Mouse (Mus musculus): ENCODE measurements at regions not wholly inside any gene's neighbourhood (a gene's known extent, or its start where the extent isn't known, plus 50 kb on each side); places are given as distances from the start of the nearest gene placed in this dataset.
A peak's percentile ranks its signal among the peaks of the same experiment; 100 is the strongest.

DNA sequence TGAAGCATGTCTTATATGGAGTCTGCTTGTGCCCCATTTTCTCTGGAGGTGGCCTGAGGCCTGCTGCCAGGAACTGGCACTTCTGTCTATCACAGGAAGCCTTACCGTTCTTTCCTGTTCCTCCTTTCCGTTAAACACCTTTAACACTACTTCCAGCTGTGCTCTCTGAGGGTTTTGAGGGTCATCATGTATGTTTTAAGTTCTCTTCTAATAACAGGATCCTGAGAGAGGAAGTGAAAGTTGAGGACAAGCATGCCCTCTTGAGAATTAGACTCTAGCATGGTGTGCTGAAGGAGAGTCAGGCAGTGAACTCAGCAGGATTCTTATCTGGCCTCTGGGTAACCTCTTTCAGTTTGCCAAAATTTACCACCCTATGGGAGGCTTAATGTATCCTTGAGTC is 418.0 kb upstream of the 9430069I07Rik start:
- ATAC-seq (ENCODE audit: insufficient number of reproducible peaks, low FRiP score, low TSS enrichment): no peak

DNA sequence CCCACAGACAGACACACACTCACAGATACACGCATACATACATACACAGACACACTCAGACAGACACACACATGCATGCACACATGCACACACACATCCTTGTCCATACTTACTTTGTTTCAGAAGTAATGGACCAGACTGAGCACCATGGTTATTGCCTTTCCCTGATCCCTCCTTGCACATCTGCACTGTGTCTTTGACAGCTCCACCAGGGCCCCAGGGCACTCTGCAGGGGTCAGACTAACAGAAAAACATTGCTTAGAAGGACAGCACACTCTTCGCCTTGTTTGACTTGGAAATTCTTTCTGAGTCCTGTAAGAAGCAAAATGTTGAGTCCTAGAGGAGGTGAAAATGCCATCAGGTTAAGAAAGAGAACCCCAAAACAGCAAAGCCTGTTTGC is 394.1 kb upstream of the 9430069I07Rik start:
- ATAC-seq (ENCODE audit: insufficient number of reproducible peaks, low FRiP score, low TSS enrichment): no peak

DNA sequence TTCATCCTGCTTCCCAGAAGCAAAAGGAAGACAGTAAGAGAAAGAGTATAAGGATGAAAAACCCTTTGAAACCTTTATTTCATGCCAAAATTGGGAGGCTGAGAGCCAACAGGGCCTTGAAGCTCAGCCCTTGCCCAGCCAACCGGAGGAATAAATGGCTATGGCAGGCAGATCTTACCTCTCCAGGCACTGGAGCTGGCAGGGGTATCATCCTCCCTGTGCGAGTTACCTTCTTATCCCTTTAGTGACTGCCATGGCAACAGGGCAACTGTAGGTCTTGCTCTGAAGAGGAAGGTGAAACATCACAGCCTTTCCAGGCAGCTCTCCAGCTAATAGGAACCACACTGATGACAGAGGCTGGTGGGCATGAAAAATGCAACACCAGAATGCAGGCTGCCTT is 393.3 kb upstream of the 9430069I07Rik start:
- no peak for ATAC-seq (ENCODE audit: insufficient number of reproducible peaks, low FRiP score, low TSS enrichment)

DNA sequence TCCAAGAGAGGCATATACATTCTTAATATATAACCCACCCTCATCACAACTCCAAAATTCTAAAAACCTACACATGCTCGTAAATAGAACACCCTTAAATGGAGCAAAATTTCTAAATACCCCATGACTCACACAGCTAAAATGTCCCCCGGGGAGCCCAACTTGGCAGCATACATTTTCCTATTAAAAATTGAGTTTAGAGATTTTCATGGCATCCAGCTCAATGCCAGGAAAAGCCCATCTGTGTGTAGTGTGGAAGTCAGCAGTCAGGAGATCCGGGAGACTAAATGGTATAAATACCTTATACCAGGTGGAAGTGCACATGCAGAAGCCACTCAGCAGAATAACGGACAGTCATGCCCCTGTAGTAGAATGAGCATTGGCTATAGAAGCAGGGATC is 389.4 kb upstream of the 9430069I07Rik start:
- no peak for ATAC-seq (ENCODE audit: insufficient number of reproducible peaks, low FRiP score, low TSS enrichment)

DNA sequence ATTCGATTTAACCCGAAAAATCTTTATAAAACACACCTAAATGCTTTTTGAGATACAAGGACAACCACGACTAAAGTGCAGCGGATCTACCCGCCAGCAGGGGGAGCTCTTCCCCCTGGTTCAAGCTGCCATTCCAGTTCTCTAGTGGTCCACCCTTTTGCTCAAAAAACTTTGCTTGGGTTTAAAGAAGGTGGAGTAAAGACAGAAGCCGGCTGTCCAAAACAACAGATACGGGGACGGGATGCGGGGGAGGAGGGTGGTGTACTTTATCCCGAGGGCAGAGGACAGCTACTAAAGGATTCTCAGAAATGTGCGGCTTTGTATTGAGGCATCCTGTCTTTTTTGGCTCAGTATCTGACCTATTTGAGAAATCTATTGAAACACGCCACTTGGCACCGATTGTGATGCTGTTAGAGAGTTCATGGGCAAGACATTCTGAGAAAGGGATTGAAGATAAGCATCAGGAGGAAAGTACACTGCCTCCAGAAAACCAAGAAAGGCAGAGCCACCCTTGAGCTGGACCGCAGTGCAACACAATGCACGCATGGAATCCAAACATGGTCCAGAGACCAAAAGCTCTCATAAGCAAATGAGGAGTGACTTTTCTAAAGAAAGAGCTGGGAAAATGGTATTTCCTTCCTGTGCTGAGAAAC is 385.6 kb upstream of the 9430069I07Rik start:
- 0 out of 2 replicates have a peak, but pooled peaks have one; percentile 32 for ATAC-seq (ENCODE audit: insufficient number of reproducible peaks, low FRiP score, low TSS enrichment)

DNA sequence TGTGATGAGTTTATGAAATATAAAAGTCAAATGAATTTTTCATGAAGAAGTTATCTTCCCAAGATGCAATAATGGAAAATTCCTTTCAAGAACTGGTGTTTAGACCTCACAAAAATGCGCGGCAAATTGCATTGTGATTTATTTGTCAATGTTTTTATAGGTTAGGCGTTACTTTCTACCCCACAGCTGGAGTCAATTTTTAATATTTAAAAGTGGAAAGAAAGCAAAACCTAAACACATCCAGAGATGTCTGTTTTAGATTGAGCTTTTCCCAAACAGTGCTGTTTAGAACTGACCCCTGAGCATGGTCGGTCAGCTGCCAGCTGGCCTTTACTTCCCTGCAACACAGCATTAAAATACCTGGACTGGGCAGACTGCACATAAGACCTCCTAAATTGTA is 383.8 kb upstream of the 9430069I07Rik start:
- no peak for ATAC-seq (ENCODE audit: insufficient number of reproducible peaks, low FRiP score, low TSS enrichment)

Measured in cerebellum, adult (tissue).